Mouse (Mus musculus): Measurements from ENCODE around the gene Fam13c. TPM values are rescaled to one million over a fixed set of nuclear protein-coding genes. Genes with fewer than 3 reads are reported as not detected.
A peak's percentile ranks its signal among the peaks of the same experiment; 100 is the strongest.

Fam13c gene
- polyA plus RNA-seq, 1 experiment from 2014 or later, result 33.6 TPM

GRCm38 (mm10) chr10:70540456-70541195, 100.3 kb downstream of the Fam13c start:
- Histone ChIP-seq H3K4me2 (ENCODE audit: low read length) (no peak overlapping the region), H3K36me3 (ENCODE audit: control insufficient read depth, insufficient read depth, low read length) (peaks cover 25% of the 10 kb centered on the region), H3K9ac (ENCODE audit: low read depth, low read length) (no peak overlapping the region), H3K27me3 (ENCODE audit: control insufficient read depth, insufficient read depth, low read depth, low read length) (no peaks in the 10 kb centered on the region), H3K4me3 (ENCODE audit: low read depth, low read length) (no peak overlapping the region), H3K4me1 (ENCODE audit: control insufficient read depth, insufficient read depth, low read length) (no peaks in the 10 kb centered on the region), H3K9me3 (replicated peaks; ENCODE audit: control insufficient read depth, low read length, poor library complexity, severe bottlenecking) (no peaks in the 10 kb centered on the region), H3K27ac (ENCODE audit: low read length) (no peak overlapping the region)
- 86% methylated on average over 9 of the region's 9 CpGs for WGBS
- no peak for ATAC-seq

GRCm38 (mm10) chr10:70542857-70543256, 102.6 kb downstream of the Fam13c start:
- no peak for ATAC-seq
- no peak overlapping the region for H3K4me2 ChIP-seq (ENCODE audit: low read length)
- H3K9ac ChIP-seq (ENCODE audit: low read depth, low read length), result no peak overlapping the region
- 81% methylated on average over 6 of the region's 6 CpGs for WGBS
- peaks cover 24% of the 10 kb centered on the region for H3K36me3 ChIP-seq (ENCODE audit: control insufficient read depth, insufficient read depth, low read length)
- no peaks in the 10 kb centered on the region for H3K27me3 ChIP-seq (ENCODE audit: control insufficient read depth, insufficient read depth, low read depth, low read length)
- H3K27ac ChIP-seq (ENCODE audit: low read length), result no peak overlapping the region
- no peaks in the 10 kb centered on the region for H3K9me3 ChIP-seq (replicated peaks; ENCODE audit: control insufficient read depth, low read length, poor library complexity, severe bottlenecking)
- H3K4me3 ChIP-seq (ENCODE audit: low read depth, low read length), result no peak overlapping the region
- H3K4me1 ChIP-seq (ENCODE audit: control insufficient read depth, insufficient read depth, low read length), result no peaks in the 10 kb centered on the region

- Histone ChIP-seq H3K9me3 (replicated peaks; ENCODE audit: control insufficient read depth, low read length, poor library complexity, severe bottlenecking) (no peaks in the 10 kb centered on the region), H3K4me3 (ENCODE audit: low read depth, low read length) (no peak overlapping the region), H3K27me3 (ENCODE audit: control insufficient read depth, insufficient read depth, low read depth, low read length) (no peaks in the 10 kb centered on the region), H3K27ac (ENCODE audit: low read length) (no peak overlapping the region), H3K4me1 (ENCODE audit: control insufficient read depth, insufficient read depth, low read length) (no peaks in the 10 kb centered on the region; the same call in 1 of the 2 replicates), H3K9ac (ENCODE audit: low read depth, low read length) (no peak overlapping the region), H3K36me3 (ENCODE audit: control insufficient read depth, insufficient read depth, low read length) (peaks cover 20% of the 10 kb centered on the region), H3K4me2 (ENCODE audit: low read length) (no peak overlapping the region)
- ATAC-seq, result no peak
- WGBS, result 95% methylated on average over 3 of the region's 3 CpGs
Observed at GRCm38 (mm10) chr10:70552531-70552930, 112.2 kb downstream of the Fam13c start.

GRCm38 (mm10) chr10:70563636-70564035, 123.4 kb downstream of the Fam13c start:
- WGBS, result 26% methylated on average over 3 of the region's 3 CpGs
- ATAC-seq, result no peak
- Histone ChIP-seq H3K9ac (ENCODE audit: low read depth, low read length) (no peak overlapping the region), H3K27me3 (ENCODE audit: control insufficient read depth, insufficient read depth, low read depth, low read length) (no peaks in the 10 kb centered on the region), H3K4me3 (ENCODE audit: low read depth, low read length) (no peak overlapping the region), H3K36me3 (ENCODE audit: control insufficient read depth, insufficient read depth, low read length) (peaks cover 25% of the 10 kb centered on the region), H3K4me1 (ENCODE audit: control insufficient read depth, insufficient read depth, low read length) (no peaks in the 10 kb centered on the region), H3K27ac (ENCODE audit: low read length) (no peak overlapping the region), H3K4me2 (ENCODE audit: low read length) (no peak overlapping the region), H3K9me3 (replicated peaks; ENCODE audit: control insufficient read depth, low read length, poor library complexity, severe bottlenecking) (no peaks in the 10 kb centered on the region)

GRCm38 (mm10) chr10:70581556-70582211, 141.4 kb downstream of the Fam13c start:
- Histone ChIP-seq H3K9me3 (replicated peaks; ENCODE audit: control insufficient read depth, low read length, poor library complexity, severe bottlenecking) (no peaks in the 10 kb centered on the region), H3K27me3 (ENCODE audit: control insufficient read depth, insufficient read depth, low read depth, low read length) (no peaks in the 10 kb centered on the region), H3K9ac (ENCODE audit: low read depth, low read length) (no peak overlapping the region), H3K4me2 (ENCODE audit: low read length) (no peak overlapping the region), H3K4me3 (ENCODE audit: low read depth, low read length) (no peak overlapping the region), H3K36me3 (ENCODE audit: control insufficient read depth, insufficient read depth, low read length) (no peaks in the 10 kb centered on the region), H3K4me1 (ENCODE audit: control insufficient read depth, insufficient read depth, low read length) (peaks cover 3% of the 10 kb centered on the region), H3K27ac (ENCODE audit: low read length) (no peak overlapping the region)
- 71% methylated on average over 7 of the region's 7 CpGs for WGBS
- ATAC-seq, result no peak

- Histone ChIP-seq H3K27me3 (ENCODE audit: control insufficient read depth, insufficient read depth, low read depth, low read length) (no peaks in the 10 kb centered on the region), H3K27ac (ENCODE audit: low read length) (no peak overlapping the region), H3K4me2 (ENCODE audit: low read length) (no peak overlapping the region), H3K36me3 (ENCODE audit: control insufficient read depth, insufficient read depth, low read length) (no peaks in the 10 kb centered on the region), H3K4me1 (ENCODE audit: control insufficient read depth, insufficient read depth, low read length) (peaks cover 7% of the 10 kb centered on the region), H3K4me3 (ENCODE audit: low read depth, low read length) (no peak overlapping the region), H3K9ac (ENCODE audit: low read depth, low read length) (no peak overlapping the region), H3K9me3 (replicated peaks; ENCODE audit: control insufficient read depth, low read length, poor library complexity, severe bottlenecking) (no peaks in the 10 kb centered on the region)
- no peak for ATAC-seq
- 86% methylated on average over 1 of the region's 1 CpGs for WGBS
Observed at GRCm38 (mm10) chr10:70584171-70584570, 143.9 kb downstream of the Fam13c start.

- Histone ChIP-seq H3K4me3 (ENCODE audit: low read depth, low read length) (no peak overlapping the region), H3K4me2 (ENCODE audit: low read length) (no peak overlapping the region), H3K27me3 (ENCODE audit: control insufficient read depth, insufficient read depth, low read depth, low read length) (no peaks in the 10 kb centered on the region), H3K9me3 (replicated peaks; ENCODE audit: control insufficient read depth, low read length, poor library complexity, severe bottlenecking) (no peaks in the 10 kb centered on the region), H3K9ac (ENCODE audit: low read depth, low read length) (no peak overlapping the region), H3K27ac (ENCODE audit: low read length) (no peak overlapping the region), H3K4me1 (ENCODE audit: control insufficient read depth, insufficient read depth, low read length) (peaks cover 6% of the 10 kb centered on the region), H3K36me3 (ENCODE audit: control insufficient read depth, insufficient read depth, low read length) (no peaks in the 10 kb centered on the region)
- no peak for ATAC-seq
- 88% methylated on average over 3 of the region's 3 CpGs for WGBS
Observed at GRCm38 (mm10) chr10:70586876-70587405, 146.7 kb downstream of the Fam13c start.

- WGBS, result 39% methylated on average over 1 of the region's 1 CpGs
- Histone ChIP-seq H3K36me3 (ENCODE audit: control insufficient read depth, insufficient read depth, low read length) (no peaks in the 10 kb centered on the region), H3K9me3 (replicated peaks; ENCODE audit: control insufficient read depth, low read length, poor library complexity, severe bottlenecking) (no peaks in the 10 kb centered on the region), H3K4me3 (ENCODE audit: low read depth, low read length) (no peak overlapping the region), H3K9ac (ENCODE audit: low read depth, low read length) (no peak overlapping the region), H3K27me3 (ENCODE audit: control insufficient read depth, insufficient read depth, low read depth, low read length) (no peaks in the 10 kb centered on the region), H3K4me1 (ENCODE audit: control insufficient read depth, insufficient read depth, low read length) (peaks cover 19% of the 10 kb centered on the region), H3K4me2 (ENCODE audit: low read length) (no peak overlapping the region), H3K27ac (ENCODE audit: low read length) (no peak overlapping the region)
- no peak for ATAC-seq
Observed at GRCm38 (mm10) chr10:70594007-70594406, 153.7 kb downstream of the Fam13c start.

GRCm38 (mm10) chr10:70598081-70598515, 157.8 kb downstream of the Fam13c start:
- Histone ChIP-seq H3K27me3 (ENCODE audit: control insufficient read depth, insufficient read depth, low read depth, low read length) (no peaks in the 10 kb centered on the region), H3K9me3 (replicated peaks; ENCODE audit: control insufficient read depth, low read length, poor library complexity, severe bottlenecking) (no peaks in the 10 kb centered on the region), H3K4me1 (ENCODE audit: control insufficient read depth, insufficient read depth, low read length) (peaks cover 22% of the 10 kb centered on the region), H3K4me2 (ENCODE audit: low read length) (peak overlapping the region; percentile 69), H3K27ac (ENCODE audit: low read length) (peak overlapping the region; percentile 97), H3K9ac (ENCODE audit: low read depth, low read length) (peak overlapping the region; percentile 97), H3K4me3 (ENCODE audit: low read depth, low read length) (peak overlapping the region; percentile 91), H3K36me3 (ENCODE audit: control insufficient read depth, insufficient read depth, low read length) (no peaks in the 10 kb centered on the region)
- ATAC-seq, result peak; percentile 15; the same call in 1 of the 2 replicates
- 11% methylated on average over 10 of the region's 10 CpGs for WGBS
